Mouse (Mus musculus): Measurements from ENCODE around the gene Xxylt1.

GRCm38 (mm10) chr16:31023803-31024202, 57.4 kb downstream of the Xxylt1 start:
- TF ChIP-seq CHD1 (IDR thresholded peaks at IDR 0.05; ENCODE audit: low read depth, low read length) (no peak), TCF12 (IDR thresholded peaks at IDR 0.05; ENCODE audit: low read depth, low read length) (no peak), CTCF (IDR thresholded peaks at IDR 0.05 in 2 of 3, conservative IDR thresholded peaks at IDR 0.05 in 1 of 3; ENCODE audit: control insufficient read depth in 1 of 3, insufficient read depth in 1 of 3, low read depth in 2 of 3, low read length in 3 of 3, poor library complexity in 1 of 3, severe bottlenecking in 1 of 3) (no peak), POLR2A (IDR thresholded peaks at IDR 0.05; ENCODE audit: control insufficient read depth in 1 of 2, insufficient read depth in 1 of 2, low read depth in 1 of 2, low read length in 2 of 2, poor library complexity in 1 of 2) (no peak), EP300 (IDR thresholded peaks at IDR 0.05; ENCODE audit: low read depth in 1 of 2, low read length in 2 of 2) (no peak), MAZ (IDR thresholded peaks at IDR 0.05; ENCODE audit: low read depth, low read length) (no peak), RCOR1 (IDR thresholded peaks at IDR 0.05; ENCODE audit: low read depth, low read length) (no peak), ZC3H11A (IDR thresholded peaks at IDR 0.05; ENCODE audit: low read depth, low read length) (no peak), ZMIZ1 (IDR thresholded peaks at IDR 0.05; ENCODE audit: low read depth, low read length) (no peak), POLR2AphosphoS2 (IDR thresholded peaks at IDR 0.05; ENCODE audit: low read length) (no peak), USF1 (IDR thresholded peaks at IDR 0.05; ENCODE audit: low read depth, low read length) (no peak), MEF2A (IDR thresholded peaks at IDR 0.05; ENCODE audit: extremely low read depth, insufficient replicate concordance, low read depth, low read length, poor library complexity, severe bottlenecking) (no peak), KAT2A (conservative IDR thresholded peaks at IDR 0.05; ENCODE audit: low read depth, low read length) (no peak), SIN3A (IDR thresholded peaks at IDR 0.05; ENCODE audit: low read length) (no peak)

Data from MEL (cell line).